Mouse (Mus musculus) kidney, adult 9 months (tissue): ENCODE results near the gene Lima1.

Experiments used
- DNase-seq: peaks from one replicate; pipeline ENCODE4 v3.0.0; 2022

Gene Lima1

DNA sequence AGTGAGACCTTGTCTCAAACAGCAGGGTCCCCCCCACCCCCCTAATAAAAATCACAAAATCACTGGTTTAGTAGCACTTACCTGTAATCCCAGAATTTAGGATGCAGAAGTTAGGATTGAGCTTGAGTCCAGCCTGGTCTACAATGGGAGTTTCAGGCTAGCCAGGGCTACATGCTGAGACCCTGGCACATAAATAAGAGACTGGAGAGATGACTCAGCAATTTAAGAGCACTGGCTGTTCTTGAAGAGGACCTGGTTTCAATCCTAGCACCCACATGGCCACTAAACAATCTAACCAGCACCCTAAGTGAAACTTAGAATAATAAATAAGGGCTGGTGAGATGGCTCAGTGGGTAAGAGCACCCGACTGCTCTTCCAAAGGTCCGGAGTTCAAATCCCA lies 144.1 kb downstream of the Lima1 start:
- no peak for DNase-seq

DNA sequence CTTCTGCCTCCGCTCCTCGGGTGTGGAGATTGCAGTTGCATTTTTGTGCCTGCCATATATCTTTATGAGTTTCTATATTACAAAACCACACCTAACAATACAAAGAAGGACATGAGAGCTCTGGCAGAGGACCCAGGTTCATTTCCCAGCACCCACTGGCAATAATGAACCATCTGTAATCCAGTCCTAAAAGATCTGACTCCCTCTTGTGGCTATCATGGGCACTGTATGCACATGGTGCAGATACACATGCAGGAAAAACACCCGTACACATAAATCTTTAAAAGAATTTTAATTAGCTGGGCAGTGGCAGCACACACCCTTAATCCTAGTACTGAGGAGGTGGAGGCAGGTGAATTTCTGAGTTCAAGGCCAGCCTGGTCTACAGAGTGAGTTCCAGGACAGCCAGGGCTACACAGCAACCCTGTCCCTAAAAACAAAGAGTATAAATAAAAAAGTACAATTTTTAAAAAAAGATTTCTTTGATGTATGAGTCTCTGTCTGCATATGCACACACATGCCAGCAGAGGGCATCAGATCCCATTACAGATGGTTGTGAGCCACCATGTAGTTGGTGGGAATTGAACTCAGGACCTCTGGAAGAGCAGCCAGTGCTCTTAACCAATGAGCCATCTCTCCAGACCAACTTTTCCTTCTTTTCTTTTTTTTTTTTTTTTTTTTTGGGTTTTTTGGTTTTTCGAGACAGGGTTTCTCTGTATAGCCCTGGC lies 146.0 kb downstream of the Lima1 start:
- DNase-seq, result no peak
